Mouse (Mus musculus) liver, adult 2 months (tissue): ENCODE data around the gene Cdyl2.

ENCODE experiments used
- CTCF ChIP-seq: fragments of 200-500 bp; IDR thresholded peaks from 2 replicates; pipeline ENCODE4 v1.5.1; 2011; ENCODE audit warnings: low read depth, low read length, control low read depth
- POLR2A ChIP-seq: fragments of 200-500 bp; IDR thresholded peaks from 2 replicates; pipeline ENCODE4 v1.6.1; 2011; ENCODE audit warnings: low read length, control low read depth; ENCODE audit not compliant: insufficient read depth; ENCODE audit errors: extremely low read depth

GRCm38 (mm10) chr8:116721451-116721850 lies 11.3 kb downstream of the Cdyl2 start:
- TF ChIP-seq POLR2A (no peak), CTCF (no peak)
